Mouse (Mus musculus): ENCODE data around the gene Bloc1s5. TPM values are rescaled to one million over a fixed set of nuclear protein-coding genes. Genes with fewer than 3 reads are reported as not detected.

Bloc1s5 gene
- total and polyA plus RNA-seq, 3 experiments, result 5.6 to 12.7 (median 9.3) TPM

DNA sequence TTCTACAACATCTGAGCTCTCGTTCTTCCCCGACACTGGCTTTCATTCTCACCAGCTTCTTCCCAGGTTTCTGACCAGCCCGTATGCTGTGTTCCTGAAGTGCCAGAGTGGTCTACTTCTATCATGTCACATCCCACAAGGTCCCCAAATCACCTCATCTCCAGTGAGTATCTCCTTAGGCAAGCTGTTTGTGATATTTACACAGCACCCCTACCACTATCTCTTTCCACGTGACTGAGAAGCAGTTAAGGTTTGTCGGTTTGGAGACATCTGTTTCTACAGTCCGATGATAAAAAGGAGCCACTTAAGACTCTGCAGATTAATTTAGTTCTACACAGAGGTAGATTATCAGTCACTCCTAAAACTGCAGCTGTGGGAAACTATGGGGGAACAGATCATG lies 2.4 kb downstream of the Bloc1s5 start:
- TF ChIP-seq ELF1 (IDR thresholded peaks at IDR 0.05; ENCODE audit: low read depth, low read length) (no peak), MYC (IDR thresholded peaks at IDR 0.05; ENCODE audit: low read depth, low read length) (no peak), TCF12 (IDR thresholded peaks at IDR 0.05; ENCODE audit: low read depth, low read length) (no peak), ZMIZ1 (IDR thresholded peaks at IDR 0.05; ENCODE audit: low read depth, low read length) (no peak), POLR2A (IDR thresholded peaks at IDR 0.05; ENCODE audit: low read depth, low read length) (no peak), BHLHE40 (IDR thresholded peaks at IDR 0.05; ENCODE audit: low read depth, low read length) (no peak), CTCF (conservative IDR thresholded peaks at IDR 0.05 in 1 of 2, IDR thresholded peaks at IDR 0.05 in 1 of 2; ENCODE audit: low read depth in 2 of 2, low read length in 2 of 2) (no peak), PAX5 (IDR thresholded peaks at IDR 0.05; ENCODE audit: low read length) (no peak), MEF2A (IDR thresholded peaks at IDR 0.05; ENCODE audit: borderline replicate concordance, low read depth, low read length) (no peak), SMC3 (IDR thresholded peaks at IDR 0.05; ENCODE audit: low read depth, low read length) (no peak), IRF4 (IDR thresholded peaks at IDR 0.05; ENCODE audit: low read depth, low read length) (no peak), RAD21 (IDR thresholded peaks at IDR 0.05; ENCODE audit: low read depth, low read length) (no peak), EP300 (IDR thresholded peaks at IDR 0.05; ENCODE audit: low read length) (no peak), CHD1 (IDR thresholded peaks at IDR 0.05; ENCODE audit: low read depth, low read length) (no peak), KAT2A (IDR thresholded peaks at IDR 0.05; ENCODE audit: insufficient replicate concordance, low read length) (no peak), POLR2AphosphoS2 (IDR thresholded peaks at IDR 0.05; ENCODE audit: low read depth, low read length) (no peak), UBTF (IDR thresholded peaks at IDR 0.05; ENCODE audit: low read depth, low read length) (no peak), ZKSCAN1 (IDR thresholded peaks at IDR 0.05; ENCODE audit: borderline replicate concordance, low read depth, low read length) (no peak), HCFC1 (IDR thresholded peaks at IDR 0.05; ENCODE audit: low read depth, low read length) (no peak)
- no peaks in the 10 kb centered on the region for H3K9me3 ChIP-seq (replicated peaks; ENCODE audit: low read length)
- no peak overlapping the region for H3K27ac ChIP-seq (ENCODE audit: insufficient read depth, low read depth)
- H3K36me3 ChIP-seq (replicated peaks in 1 of 2; ENCODE audit: control insufficient read depth in 1 of 2, insufficient read depth in 1 of 2, low read length in 1 of 2), result peaks cover 0 to 20% of the 10 kb centered on the region in 2 experiments
- H3K79me2 ChIP-seq (replicated peaks; ENCODE audit: control insufficient read depth, extremely low read depth, insufficient read depth, poor library complexity, severe bottlenecking), result no peaks in the 10 kb centered on the region
- no peak overlapping the region for H3K4me2 ChIP-seq (ENCODE audit: insufficient read depth, low read depth, poor library complexity, severe bottlenecking)
- H3K4me3 ChIP-seq (replicated peaks in 1 of 3; ENCODE audit: low read depth in 2 of 3, low read length in 2 of 3, poor library complexity in 1 of 3), result no peak overlapping the region
- in situ Hi-C loops (cut with MboI; ENCODE audit: low pct_ligation_motif_present, low pct_unique_long_range_greater_than_20kb, low sequenced_read_pairs), result no loop called here
- H3K27me3 ChIP-seq (replicated peaks), result no peaks in the 10 kb centered on the region
- no peak for DNase-seq (ENCODE audit: extremely low read depth)
- peaks cover 6 to 14% of the 10 kb centered on the region in 2 experiments; a peak in 2 of 4 replicates for H3K4me1 ChIP-seq (ENCODE audit: control insufficient read depth in 1 of 2, insufficient read depth in 2 of 2)
- H3K9ac ChIP-seq (ENCODE audit: insufficient read depth, low read depth), result no peak overlapping the region
- dilution Hi-C loops (cut with MboI; ENCODE audit: extremely low pct_ligation_motif_present, extremely low pct_unique_long_range_greater_than_20kb, low sequenced_read_pairs), result no loop called here

DNA sequence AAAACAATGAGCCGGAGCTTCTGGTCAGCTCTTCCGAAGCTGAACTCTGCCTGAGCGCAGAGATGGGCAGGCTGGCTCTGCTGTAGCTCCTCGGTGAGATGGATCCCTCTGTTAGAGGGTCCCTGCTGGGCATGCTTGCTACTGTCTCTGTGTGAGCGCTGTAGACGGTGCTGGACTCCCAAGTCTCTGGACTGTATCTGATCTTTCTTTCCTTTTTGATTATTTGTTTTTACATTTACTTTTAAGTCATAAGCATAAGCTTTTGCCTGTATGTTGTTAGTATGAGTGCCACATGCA lies 8.7 kb downstream of the Bloc1s5 start:
- Histone ChIP-seq H3K4me2 (ENCODE audit: insufficient read depth, low read depth, poor library complexity, severe bottlenecking) (no peak overlapping the region), H3K9ac (ENCODE audit: insufficient read depth, low read depth) (no peak overlapping the region), H3K4me1 (ENCODE audit: control insufficient read depth in 1 of 2, insufficient read depth in 2 of 2) (no peaks in the 10 kb centered on the region), H3K27ac (ENCODE audit: insufficient read depth, low read depth) (no peak overlapping the region), H3K36me3 (replicated peaks in 1 of 2; ENCODE audit: control insufficient read depth in 1 of 2, insufficient read depth in 1 of 2, low read length in 1 of 2) (peaks cover 0 to 59% of the 10 kb centered on the region in 2 experiments), H3K27me3 (replicated peaks) (no peaks in the 10 kb centered on the region), H3K4me3 (replicated peaks in 1 of 3; ENCODE audit: low read depth in 2 of 3, low read length in 2 of 3, poor library complexity in 1 of 3) (no peak overlapping the region), H3K79me2 (replicated peaks; ENCODE audit: control insufficient read depth, extremely low read depth, insufficient read depth, poor library complexity, severe bottlenecking) (no peaks in the 10 kb centered on the region), H3K9me3 (replicated peaks; ENCODE audit: low read length) (no peaks in the 10 kb centered on the region)
- in situ Hi-C loops (cut with MboI; ENCODE audit: low pct_ligation_motif_present, low pct_unique_long_range_greater_than_20kb, low sequenced_read_pairs) (no loop called here), dilution Hi-C loops (cut with MboI; ENCODE audit: extremely low pct_ligation_motif_present, extremely low pct_unique_long_range_greater_than_20kb, low sequenced_read_pairs) (no loop called here)
- no peak for TF ChIP-seq CHD1 (IDR thresholded peaks at IDR 0.05; ENCODE audit: low read depth, low read length)
- no peak for TF ChIP-seq SIN3A (IDR thresholded peaks at IDR 0.05; ENCODE audit: low read length)
- no peak for TF ChIP-seq PAX5 (IDR thresholded peaks at IDR 0.05; ENCODE audit: low read length)
- TF ChIP-seq MAZ (IDR thresholded peaks at IDR 0.05; ENCODE audit: low read depth, low read length), result no peak
- TF ChIP-seq ELF1 (IDR thresholded peaks at IDR 0.05; ENCODE audit: low read depth, low read length), result no peak
- TF ChIP-seq HCFC1 (IDR thresholded peaks at IDR 0.05; ENCODE audit: low read depth, low read length), result no peak
- no peak for TF ChIP-seq SMC3 (IDR thresholded peaks at IDR 0.05; ENCODE audit: low read depth, low read length)
- no peak for DNase-seq (ENCODE audit: extremely low read depth)

Measured in CH12.LX (cell line).